Mouse (Mus musculus): ENCODE results near the gene Pnkd.

GRCm38 (mm10) chr1:74341898-74342297 lies 57.2 kb downstream of the Pnkd start:
- TF ChIP-seq CTCF (IDR thresholded peaks at IDR 0.05; ENCODE audit: low read depth, low read length) (no peak), TAL1 (conservative IDR thresholded peaks at IDR 0.05; ENCODE audit: low read depth, low read length) (no peak), GATA1 (IDR thresholded peaks at IDR 0.05; ENCODE audit: borderline replicate concordance, low read length) (no peak), POLR2AphosphoS5 (IDR thresholded peaks at IDR 0.05; ENCODE audit: insufficient replicate concordance, low read depth, low read length) (no peak)

All from G1E (cell line).